Mouse (Mus musculus): ENCODE measurements around the gene Taf9. TPM values are rescaled to one million over a fixed set of nuclear protein-coding genes. Genes with fewer than 3 reads are reported as not detected.

The Taf9 gene
- polyA plus RNA-seq (2014; fragmentation: Nextera tagmentation; extraction: Ambion mirVana) = 9.6 and 14.2 TPM in 2 replicates

- Histone ChIP-seq H3K27me3 (replicated peaks; ENCODE audit: control insufficient read depth, insufficient read depth, low read length) (no peaks in the 10 kb centered on the region), H3K36me3 (ENCODE audit: control insufficient read depth, insufficient read depth, low read length) (peaks cover 20% of the 10 kb centered on the region), H3K4me2 (ENCODE audit: low read length) (peak within 1 kb of the TSS; percentile 85), H3K4me3 (ENCODE audit: low read depth, low read length) (peak within 1 kb of the TSS; percentile 98), H3K9me3 (ENCODE audit: control insufficient read depth, low read length) (no peaks in the 10 kb centered on the region), H3K27ac (ENCODE audit: low read depth) (peak within 1 kb of the TSS; percentile 97), H3K4me1 (replicated peaks; ENCODE audit: control insufficient read depth, insufficient read depth, low read length) (peaks cover 7% of the 10 kb centered on the region), H3K9ac (ENCODE audit: low read length) (peak within 1 kb of the TSS; percentile 84)
- ATAC-seq (replicated peaks; ENCODE audit: low FRiP score, low TSS enrichment, low read depth) (no peak), DNase-seq (ENCODE audit: low spot score) (no peak)
- WGBS = 1% methylated on average over 62 of the region's 63 CpGs
Measured at GRCm38 (mm10) chr13:100651439-100652186, at the start of gene Taf9. Gene Taf9, plus strand, starts transcription at chr13:100651579.

- ATAC-seq (replicated peaks; ENCODE audit: low FRiP score, low TSS enrichment, low read depth) = peak; percentile 84
Measured at GRCm38 (mm10) chr13:100602239-100602902, 49.0 kb upstream of the Taf9 start.

GRCm38 (mm10) chr13:100603031-100603737 is 48.2 kb upstream of the Taf9 start:
- H3K4me1 ChIP-seq (replicated peaks; ENCODE audit: control insufficient read depth, insufficient read depth, low read length) = no peaks in the 10 kb centered on the region
- no peaks in the 10 kb centered on the region for H3K9me3 ChIP-seq (ENCODE audit: control insufficient read depth, low read length)
- ATAC-seq (replicated peaks; ENCODE audit: low FRiP score, low TSS enrichment, low read depth) (no peak), DNase-seq (ENCODE audit: low spot score) (no peak)
- no peak overlapping the region for H3K27ac ChIP-seq (ENCODE audit: low read depth)
- no peaks in the 10 kb centered on the region for H3K27me3 ChIP-seq (replicated peaks; ENCODE audit: control insufficient read depth, insufficient read depth, low read length)
- no peak overlapping the region for H3K9ac ChIP-seq (ENCODE audit: low read length)
- H3K4me3 ChIP-seq (ENCODE audit: low read depth, low read length) = no peak overlapping the region
- WGBS = 86% methylated on average over 10 of the region's 10 CpGs
- no peaks in the 10 kb centered on the region for H3K36me3 ChIP-seq (ENCODE audit: control insufficient read depth, insufficient read depth, low read length)
- no peak overlapping the region for H3K4me2 ChIP-seq (ENCODE audit: low read length)

More at GRCm38 (mm10) chr13:100602239-100602902, 49.0 kb upstream of the Taf9 start:
- H3K36me3 ChIP-seq (ENCODE audit: control insufficient read depth, insufficient read depth, low read length) = no peaks in the 10 kb centered on the region
- no peak overlapping the region for H3K4me2 ChIP-seq (ENCODE audit: low read length)
- H3K4me3 ChIP-seq (ENCODE audit: low read depth, low read length) = no peak overlapping the region
- DNase-seq (ENCODE audit: low spot score) = no peak
- no peaks in the 10 kb centered on the region for H3K9me3 ChIP-seq (ENCODE audit: control insufficient read depth, low read length)
- H3K27me3 ChIP-seq (replicated peaks; ENCODE audit: control insufficient read depth, insufficient read depth, low read length) = no peaks in the 10 kb centered on the region
- no peak overlapping the region for H3K27ac ChIP-seq (ENCODE audit: low read depth)
- 64% methylated on average over 5 of the region's 5 CpGs for WGBS
- no peak overlapping the region for H3K9ac ChIP-seq (ENCODE audit: low read length)
- no peaks in the 10 kb centered on the region for H3K4me1 ChIP-seq (replicated peaks; ENCODE audit: control insufficient read depth, insufficient read depth, low read length)

GRCm38 (mm10) chr13:100603738-100604095 is 47.7 kb upstream of the Taf9 start:
- no peak for DNase-seq (ENCODE audit: low spot score)
- Histone ChIP-seq H3K4me3 (ENCODE audit: low read depth, low read length) (no peak overlapping the region), H3K27ac (ENCODE audit: low read depth) (no peak overlapping the region), H3K4me2 (ENCODE audit: low read length) (no peak overlapping the region), H3K9ac (ENCODE audit: low read length) (no peak overlapping the region), H3K27me3 (replicated peaks; ENCODE audit: control insufficient read depth, insufficient read depth, low read length) (no peaks in the 10 kb centered on the region), H3K4me1 (replicated peaks; ENCODE audit: control insufficient read depth, insufficient read depth, low read length) (no peaks in the 10 kb centered on the region), H3K36me3 (ENCODE audit: control insufficient read depth, insufficient read depth, low read length) (no peaks in the 10 kb centered on the region), H3K9me3 (ENCODE audit: control insufficient read depth, low read length) (no peaks in the 10 kb centered on the region)
- WGBS = 88% methylated on average over 11 of the region's 11 CpGs
- no peak for ATAC-seq (replicated peaks; ENCODE audit: low FRiP score, low TSS enrichment, low read depth)

GRCm38 (mm10) chr13:100605845-100606244 is 45.5 kb upstream of the Taf9 start:
- no peak for DNase-seq (ENCODE audit: low spot score)
- no peak overlapping the region for H3K4me2 ChIP-seq (ENCODE audit: low read length)
- H3K4me1 ChIP-seq (replicated peaks; ENCODE audit: control insufficient read depth, insufficient read depth, low read length) = no peaks in the 10 kb centered on the region
- no peak overlapping the region for H3K27ac ChIP-seq (ENCODE audit: low read depth)
- H3K36me3 ChIP-seq (ENCODE audit: control insufficient read depth, insufficient read depth, low read length) = 0 out of 2 replicates have a peak, but pooled peaks cover 4% of the 10 kb centered on the region
- no peaks in the 10 kb centered on the region for H3K9me3 ChIP-seq (ENCODE audit: control insufficient read depth, low read length)
- H3K27me3 ChIP-seq (replicated peaks; ENCODE audit: control insufficient read depth, insufficient read depth, low read length) = no peaks in the 10 kb centered on the region
- WGBS = 66% methylated on average over 1 of the region's 1 CpGs
- H3K9ac ChIP-seq (ENCODE audit: low read length) = no peak overlapping the region
- H3K4me3 ChIP-seq (ENCODE audit: low read depth, low read length) = no peak overlapping the region
- ATAC-seq (replicated peaks; ENCODE audit: low FRiP score, low TSS enrichment, low read depth) = no peak

GRCm38 (mm10) chr13:100607756-100608155 is 43.6 kb upstream of the Taf9 start:
- Histone ChIP-seq H3K27ac (ENCODE audit: low read depth) (no peak overlapping the region), H3K4me2 (ENCODE audit: low read length) (no peak overlapping the region), H3K36me3 (ENCODE audit: control insufficient read depth, insufficient read depth, low read length) (0 out of 2 replicates have a peak, but pooled peaks cover 4% of the 10 kb centered on the region), H3K27me3 (replicated peaks; ENCODE audit: control insufficient read depth, insufficient read depth, low read length) (no peaks in the 10 kb centered on the region), H3K9ac (ENCODE audit: low read length) (no peak overlapping the region), H3K4me3 (ENCODE audit: low read depth, low read length) (no peak overlapping the region), H3K4me1 (replicated peaks; ENCODE audit: control insufficient read depth, insufficient read depth, low read length) (no peaks in the 10 kb centered on the region), H3K9me3 (ENCODE audit: control insufficient read depth, low read length) (no peaks in the 10 kb centered on the region)
- DNase-seq (ENCODE audit: low spot score) = no peak
- ATAC-seq (replicated peaks; ENCODE audit: low FRiP score, low TSS enrichment, low read depth) = no peak
- WGBS = 90% methylated on average over 8 of the region's 8 CpGs

- Histone ChIP-seq H3K4me1 (replicated peaks; ENCODE audit: control insufficient read depth, insufficient read depth, low read length) (no peaks in the 10 kb centered on the region), H3K4me3 (ENCODE audit: low read depth, low read length) (no peak overlapping the region), H3K36me3 (ENCODE audit: control insufficient read depth, insufficient read depth, low read length) (0 out of 2 replicates have a peak, but pooled peaks cover 4% of the 10 kb centered on the region), H3K27ac (ENCODE audit: low read depth) (no peak overlapping the region), H3K27me3 (replicated peaks; ENCODE audit: control insufficient read depth, insufficient read depth, low read length) (no peaks in the 10 kb centered on the region), H3K4me2 (ENCODE audit: low read length) (no peak overlapping the region), H3K9me3 (ENCODE audit: control insufficient read depth, low read length) (no peaks in the 10 kb centered on the region), H3K9ac (ENCODE audit: low read length) (no peak overlapping the region)
- DNase-seq (ENCODE audit: low spot score) (no peak), ATAC-seq (replicated peaks; ENCODE audit: low FRiP score, low TSS enrichment, low read depth) (no peak)
- 90% methylated on average over 13 of the region's 13 CpGs for WGBS
Measured at GRCm38 (mm10) chr13:100611266-100611665, 40.1 kb upstream of the Taf9 start.

- no peak overlapping the region for H3K4me3 ChIP-seq (ENCODE audit: low read depth, low read length)
- ATAC-seq (replicated peaks; ENCODE audit: low FRiP score, low TSS enrichment, low read depth) (no peak), DNase-seq (ENCODE audit: low spot score) (no peak)
- H3K36me3 ChIP-seq (ENCODE audit: control insufficient read depth, insufficient read depth, low read length) = peaks cover 6% of the 10 kb centered on the region
- peaks cover 3% of the 10 kb centered on the region; the same call in 1 of the 2 replicates for H3K4me1 ChIP-seq (replicated peaks; ENCODE audit: control insufficient read depth, insufficient read depth, low read length)
- WGBS = 93% methylated on average over 10 of the region's 10 CpGs
- no peak overlapping the region for H3K4me2 ChIP-seq (ENCODE audit: low read length)
- no peaks in the 10 kb centered on the region for H3K9me3 ChIP-seq (ENCODE audit: control insufficient read depth, low read length)
- H3K9ac ChIP-seq (ENCODE audit: low read length) = no peak overlapping the region
- H3K27ac ChIP-seq (ENCODE audit: low read depth) = no peak overlapping the region
- H3K27me3 ChIP-seq (replicated peaks; ENCODE audit: control insufficient read depth, insufficient read depth, low read length) = no peaks in the 10 kb centered on the region; the same call in 1 of the 2 replicates
Measured at GRCm38 (mm10) chr13:100612251-100612650, 39.1 kb upstream of the Taf9 start.

Measured in intestine, embryonic 14.5 days (tissue).